Mouse (Mus musculus): ENCODE measurements around the gene Mgat3. TPM values are rescaled to one million over a fixed set of nuclear protein-coding genes. Genes with fewer than 3 reads are reported as not detected.

The Mgat3 gene
- total and polyA plus RNA-seq, 3 experiments, result not detected

DNA sequence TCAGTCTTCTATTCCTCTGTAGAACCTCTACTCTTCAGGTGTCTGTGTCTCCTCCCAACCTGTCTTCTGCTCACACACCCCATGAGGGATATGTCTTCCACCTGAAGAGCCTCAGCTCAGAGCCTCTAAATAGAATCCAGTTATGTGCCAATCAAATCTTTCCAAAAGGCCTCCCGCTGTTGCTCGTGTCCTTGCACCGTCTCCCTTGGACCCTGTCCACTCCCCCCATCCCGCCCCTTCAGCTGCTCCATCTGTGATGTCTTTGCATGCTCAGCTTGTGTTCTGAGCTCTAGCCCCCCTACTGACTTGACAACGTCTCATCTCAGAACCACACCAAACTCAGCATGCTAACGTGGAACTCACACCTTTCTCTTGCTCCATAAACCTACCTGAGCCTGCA lies 42.1 kb upstream of the Mgat3 start:
- Histone ChIP-seq H3K79me2 (ENCODE audit: control insufficient read depth, insufficient read depth, low read length, poor library complexity) (peaks cover 27% of the 10 kb centered on the region), H3K4me3 (ENCODE audit: control insufficient read depth in 1 of 2, insufficient read depth in 1 of 2, low read depth in 2 of 2, low read length in 2 of 2) (peak overlapping the region; percentile 19 to 24; a peak in 3 of 4 replicates), H3K27ac (ENCODE audit: control insufficient read depth, low read depth, low read length) (peak overlapping the region; percentile 95), H3K9ac (ENCODE audit: control insufficient read depth, low read depth, low read length, poor library complexity, severe bottlenecking) (peak overlapping the region; percentile 60), H3K4me1 (ENCODE audit: control insufficient read depth in 1 of 2, insufficient read depth in 2 of 2, low read length in 2 of 2) (peaks cover 20 to 41% of the 10 kb centered on the region in 2 experiments), H3K36me3 (ENCODE audit: control insufficient read depth in 1 of 2, insufficient read depth in 2 of 2, low read length in 2 of 2) (peaks cover 0 to 38% of the 10 kb centered on the region in 2 experiments; a peak in 2 of 4 replicates), H3K27me3 (ENCODE audit: control insufficient read depth in 1 of 2, insufficient read depth in 2 of 2, low read length in 2 of 2) (no peaks in the 10 kb centered on the region), H3K9me3 (replicated peaks; ENCODE audit: insufficient read depth, low read length) (no peaks in the 10 kb centered on the region)
- TF ChIP-seq CTCF (IDR thresholded peaks at IDR 0.05 in 2 of 3, conservative IDR thresholded peaks at IDR 0.05 in 1 of 3; ENCODE audit: control insufficient read depth in 1 of 3, insufficient read depth in 1 of 3, low read depth in 2 of 3, low read length in 3 of 3, poor library complexity in 1 of 3, severe bottlenecking in 1 of 3) (no peak), EP300 (IDR thresholded peaks at IDR 0.05; ENCODE audit: low read depth in 1 of 2, low read length in 2 of 2) (0 out of 4 replicates have a peak, but pooled peaks of 1 of the 2 experiments have one; percentile 20), SIN3A (IDR thresholded peaks at IDR 0.05; ENCODE audit: low read length) (no peak; the same call in 1 of the 2 replicates), ELF1 (IDR thresholded peaks at IDR 0.05; ENCODE audit: low read depth, low read length) (no peak)
- peak; percentile 65 for DNase-seq (ENCODE audit: low read depth, low spot score)

- H3K9me3 ChIP-seq (replicated peaks; ENCODE audit: insufficient read depth, low read length), result no peaks in the 10 kb centered on the region
- H3K79me2 ChIP-seq (ENCODE audit: control insufficient read depth, insufficient read depth, low read length, poor library complexity), result peaks cover 35% of the 10 kb centered on the region
- H3K27me3 ChIP-seq (ENCODE audit: control insufficient read depth in 1 of 2, insufficient read depth in 2 of 2, low read length in 2 of 2), result no peaks in the 10 kb centered on the region
- H3K4me3 ChIP-seq (ENCODE audit: control insufficient read depth in 1 of 2, insufficient read depth in 1 of 2, low read depth in 2 of 2, low read length in 2 of 2), result no peak overlapping the region
- peaks cover 0 to 38% of the 10 kb centered on the region in 2 experiments; a peak in 2 of 4 replicates for H3K36me3 ChIP-seq (ENCODE audit: control insufficient read depth in 1 of 2, insufficient read depth in 2 of 2, low read length in 2 of 2)
- TF ChIP-seq EP300 (IDR thresholded peaks at IDR 0.05; ENCODE audit: low read depth in 1 of 2, low read length in 2 of 2) (no peak), BHLHE40 (IDR thresholded peaks at IDR 0.05; ENCODE audit: borderline replicate concordance, low read depth, low read length) (no peak), POLR2AphosphoS5 (IDR thresholded peaks at IDR 0.05; ENCODE audit: borderline replicate concordance, low read depth, low read length) (no peak), NELFE (IDR thresholded peaks at IDR 0.05; ENCODE audit: low read depth, low read length) (no peak), GABPA (IDR thresholded peaks at IDR 0.05; ENCODE audit: low read depth, low read length) (no peak), GATA1 (IDR thresholded peaks at IDR 0.05; ENCODE audit: low read depth, low read length) (no peak), UBTF (IDR thresholded peaks at IDR 0.05; ENCODE audit: borderline replicate concordance, insufficient read depth, low read depth, low read length) (no peak), ZKSCAN1 (IDR thresholded peaks at IDR 0.05; ENCODE audit: low read depth, low read length) (no peak), MXI1 (IDR thresholded peaks at IDR 0.05; ENCODE audit: low read depth, low read length) (no peak), TCF12 (IDR thresholded peaks at IDR 0.05; ENCODE audit: low read depth, low read length) (no peak), JUND (IDR thresholded peaks at IDR 0.05; ENCODE audit: low read depth, low read length) (no peak), USF1 (IDR thresholded peaks at IDR 0.05; ENCODE audit: low read depth, low read length) (no peak), MYB (IDR thresholded peaks at IDR 0.05; ENCODE audit: low read depth, low read length) (no peak), ELF1 (IDR thresholded peaks at IDR 0.05; ENCODE audit: low read depth, low read length) (no peak), SMC3 (IDR thresholded peaks at IDR 0.05; ENCODE audit: low read depth, low read length) (no peak)
- DNase-seq (ENCODE audit: low read depth, low spot score), result no peak
- H3K27ac ChIP-seq (ENCODE audit: control insufficient read depth, low read depth, low read length), result peak overlapping the region; percentile 61
- H3K4me1 ChIP-seq (ENCODE audit: control insufficient read depth in 1 of 2, insufficient read depth in 2 of 2, low read length in 2 of 2), result peaks cover 20 to 41% of the 10 kb centered on the region in 2 experiments
- peak overlapping the region; percentile 19 for H3K9ac ChIP-seq (ENCODE audit: control insufficient read depth, low read depth, low read length, poor library complexity, severe bottlenecking)
These were observed 41.1 kb upstream of the Mgat3 start for GRCm38 (mm10) chr15:80132452-80132851.
